2 mouse cellular contexts compared by ENCODE assay signal in genomic region chr2:175166870-175167269, GRCm38 (mm10).
DNase-seq lines count a peak whose midpoint lies in the region.

No protein-coding gene starts in this region.

- peak; percentile 2 for DNase-seq in adipocyte (ENCODE audit: low spot score)
- DNase-seq in heart, adult 11 months = peak; percentile 77
